Mouse (Mus musculus) kidney, adult 2 months (tissue): ENCODE results near the gene Sesn2.
A peak's percentile ranks its signal among the peaks of the same experiment; 100 is the strongest.

ENCODE experiments used
- CTCF ChIP-seq: fragments of 200-500 bp; conservative IDR thresholded peaks from 2 replicates; pipeline ENCODE4 v1.5.1; 2011; ENCODE audit warnings: low read depth, mild to moderate bottlenecking, control low read depth, low read length, moderate library complexity, mixed read lengths; ENCODE audit not compliant: insufficient read depth, insufficient read length
- POLR2A ChIP-seq: fragments of 200-500 bp; IDR thresholded peaks from one replicate; pipeline ENCODE4 v1.6.1; 2011; ENCODE audit warnings: low read depth, low read length, control low read depth

DNA sequence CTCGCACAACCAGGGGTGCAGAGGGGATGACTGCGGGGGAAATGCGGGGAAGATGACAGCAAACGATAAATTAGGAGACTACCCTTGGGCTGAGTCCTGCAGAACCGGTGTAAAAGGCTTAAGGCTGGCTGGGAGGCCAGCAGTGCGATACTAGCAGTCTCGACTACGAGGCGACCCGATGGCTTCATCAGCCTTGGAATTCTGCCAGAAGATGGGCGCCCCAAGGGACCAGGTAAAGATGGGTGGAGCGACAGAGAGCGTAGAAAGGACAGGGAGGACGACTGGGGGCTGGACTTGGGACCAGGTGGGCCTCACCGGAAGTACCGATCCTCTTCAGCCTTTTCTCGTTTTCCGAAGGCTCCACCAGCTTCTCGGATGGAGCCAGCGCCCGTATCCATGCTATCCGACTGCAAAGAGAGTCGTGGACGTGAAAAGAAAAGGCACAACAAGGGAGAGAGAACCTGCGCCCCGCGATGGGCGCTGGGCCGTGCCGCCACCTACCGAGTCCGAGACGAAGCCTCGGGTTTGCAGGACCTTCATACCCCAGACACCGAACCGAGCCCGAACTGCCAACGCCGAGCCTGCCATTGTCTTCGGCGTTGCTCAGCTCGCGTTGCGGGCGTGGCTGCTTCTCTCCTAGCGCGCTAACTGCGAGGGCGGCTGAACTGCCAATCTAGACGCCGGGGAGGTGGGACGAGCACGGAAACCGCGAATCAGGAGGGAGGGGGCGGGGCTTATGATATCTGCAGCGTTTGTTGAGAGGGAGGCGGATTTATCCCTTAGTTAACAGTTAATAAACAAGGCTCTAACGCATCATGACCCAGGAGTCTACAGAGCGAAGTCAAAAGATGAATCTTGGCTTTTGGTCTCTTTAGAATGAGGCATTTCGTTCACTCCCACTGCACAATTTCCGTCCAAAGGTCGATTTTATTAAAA is 22.9 kb upstream of the Sesn2 start, which contains the start of gene Atpif1:
- TF ChIP-seq POLR2A (peak; percentile 74), CTCF (no peak)
